Mouse (Mus musculus) G1E (cell line): Measurements from ENCODE around the gene Dnajc27.

Source experiments
- CTCF ChIP-seq: IDR thresholded peaks from 2 replicates; pipeline ENCODE4 v1.5.1; 2012; ENCODE audit warnings: low read depth, low read length, inconsistent platforms, mixed read lengths
- GATA1 ChIP-seq: IDR thresholded peaks from 2 replicates; pipeline ENCODE4 v1.6.1; 2012; ENCODE audit warnings: borderline replicate concordance, low read length, inconsistent platforms, mixed read lengths

DNA sequence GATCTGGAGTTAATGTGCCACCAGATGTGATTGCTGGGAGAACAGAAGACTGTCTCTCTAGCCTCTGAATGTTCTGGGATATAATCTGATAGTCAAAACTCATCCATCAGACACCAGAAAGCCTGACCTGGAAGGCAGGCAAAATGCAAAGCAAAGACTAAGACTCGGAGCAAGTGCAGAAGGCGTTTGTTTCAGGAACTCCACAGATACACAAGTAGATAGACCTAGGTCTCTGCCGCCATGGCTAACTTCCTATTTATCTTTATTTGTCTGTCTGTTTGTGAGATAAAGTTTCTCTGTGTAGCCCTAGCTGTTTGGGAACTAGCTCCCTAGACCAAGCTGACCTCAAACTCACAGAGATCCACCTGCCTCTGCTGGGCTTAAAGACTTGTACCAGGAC, 28.7 kb upstream of the Dnajc27 start:
- no peak for TF ChIP-seq CTCF
- TF ChIP-seq GATA1, result no peak
